Mouse (Mus musculus) 3134 (cell line): ENCODE results near the gene Atf7ip.
A peak's percentile ranks its signal among the peaks of the same experiment; 100 is the strongest.

ENCODE experiments used
- DNase-seq: peaks from one replicate; pipeline ENCODE4 v3.0.0-alpha.2; 2011; ENCODE audit warnings: low spot score; ENCODE audit not compliant: insufficient read length; ENCODE audit errors: extremely low read depth

Atf7ip gene

GRCm38 (mm10) chr6:136519254-136519653 lies 13.3 kb downstream of the Atf7ip start:
- no peak for DNase-seq

- no peak for DNase-seq
These were observed 14.4 kb downstream of the Atf7ip start for GRCm38 (mm10) chr6:136520361-136520760.

- no peak for DNase-seq
These were observed 15.7 kb downstream of the Atf7ip start for GRCm38 (mm10) chr6:136521681-136522080.

- no peak for DNase-seq
These were observed 16.7 kb downstream of the Atf7ip start for GRCm38 (mm10) chr6:136522658-136523057.

- no peak for DNase-seq
These were observed 18.8 kb downstream of the Atf7ip start for GRCm38 (mm10) chr6:136524751-136525150.

GRCm38 (mm10) chr6:136525567-136525966 lies 19.6 kb downstream of the Atf7ip start:
- no peak for DNase-seq

GRCm38 (mm10) chr6:136529156-136529555 lies 23.2 kb downstream of the Atf7ip start:
- no peak for DNase-seq

GRCm38 (mm10) chr6:136531792-136532230 lies 25.8 kb downstream of the Atf7ip start:
- peak; percentile 58 for DNase-seq

GRCm38 (mm10) chr6:136532535-136533291 lies 26.7 kb downstream of the Atf7ip start:
- DNase-seq = peak; percentile 83

- peak; percentile 46 for DNase-seq
These were observed 27.8 kb downstream of the Atf7ip start for GRCm38 (mm10) chr6:136533804-136534203.

GRCm38 (mm10) chr6:136534444-136534843 lies 28.5 kb downstream of the Atf7ip start:
- DNase-seq = peak; percentile 46

GRCm38 (mm10) chr6:136535176-136535575 lies 29.2 kb downstream of the Atf7ip start:
- DNase-seq = no peak

- DNase-seq = no peak
These were observed 30.2 kb downstream of the Atf7ip start for GRCm38 (mm10) chr6:136536121-136536520.

- peak; percentile 38 for DNase-seq
These were observed 35.4 kb downstream of the Atf7ip start for GRCm38 (mm10) chr6:136541350-136541749.

- DNase-seq = no peak
These were observed 36.1 kb downstream of the Atf7ip start for GRCm38 (mm10) chr6:136542105-136542504.

GRCm38 (mm10) chr6:136543164-136543563 lies 37.2 kb downstream of the Atf7ip start:
- DNase-seq = no peak

- DNase-seq = no peak
These were observed 39.4 kb downstream of the Atf7ip start for GRCm38 (mm10) chr6:136545284-136545870.

- no peak for DNase-seq
These were observed 40.3 kb downstream of the Atf7ip start for GRCm38 (mm10) chr6:136546286-136546685.

GRCm38 (mm10) chr6:136546987-136547386 lies 41.0 kb downstream of the Atf7ip start:
- no peak for DNase-seq

GRCm38 (mm10) chr6:136548041-136548770 lies 42.2 kb downstream of the Atf7ip start:
- DNase-seq = no peak

GRCm38 (mm10) chr6:136548796-136549195 lies 42.8 kb downstream of the Atf7ip start:
- no peak for DNase-seq
